ENCODE assay signal across 8 mouse cellular contexts in the genomic region with DNA sequence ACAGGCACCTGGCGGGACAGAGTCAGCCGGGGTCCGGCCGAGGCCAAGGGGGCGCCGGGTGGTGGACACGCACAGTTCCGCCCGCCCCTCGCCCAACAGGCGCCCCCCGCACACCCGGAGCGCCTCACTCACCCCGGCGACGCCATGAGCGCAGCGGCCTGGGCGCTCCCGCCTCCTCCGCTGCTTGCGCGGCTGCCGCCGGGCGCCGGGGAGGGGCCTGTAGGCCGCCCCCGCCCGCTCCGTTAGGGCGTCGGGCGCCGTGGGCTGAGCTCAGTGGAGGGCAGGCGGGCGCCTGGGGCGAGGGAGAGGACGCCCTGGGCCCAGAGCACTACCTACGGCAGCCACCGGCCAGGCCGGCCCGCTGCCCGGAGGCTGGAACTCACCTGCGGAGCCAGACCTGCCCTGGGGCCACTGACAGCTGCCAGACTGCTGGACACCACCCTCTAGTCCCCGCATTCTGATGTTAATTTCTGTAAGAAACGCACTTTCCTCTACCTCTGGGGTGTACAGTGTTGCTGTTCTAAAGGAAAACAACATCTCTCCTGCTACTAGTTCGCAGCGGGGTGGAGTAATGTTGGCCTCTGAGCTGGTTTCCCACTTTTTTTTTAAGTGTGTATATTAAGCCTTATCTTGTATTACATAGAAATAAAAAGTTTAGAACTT. TPM values are rescaled to one million over a fixed set of nuclear protein-coding genes. Genes with fewer than 3 reads are reported as not detected.
DNase-seq lines count a peak whose midpoint lies in the region; ATAC-seq and TF ChIP-seq lines count a peak whose summit lies in the region.

No protein-coding gene starts in this region.

- TF ChIP-seq EP300 in liver, embryonic 14.5 days (IDR thresholded peaks at IDR 0.05; ENCODE audit: low read depth): no peak

- ATAC-seq in erythroid progenitor cell, adult 5-6 weeks (replicated peaks; ENCODE audit: low FRiP score, poor library complexity, severe bottlenecking): peak; percentile 97
- ATAC-seq in heart, embryonic 14.5 days (ENCODE audit: insufficient number of reproducible peaks, insufficient read depth, low FRiP score, low read depth): peak; percentile 90
- ATAC-seq in liver, embryonic 14.5 days (ENCODE audit: insufficient read depth): peak; percentile 99
- ATAC-seq in stomach, embryonic 14.5 days (ENCODE audit: insufficient number of reproducible peaks, insufficient read depth, low FRiP score, low read depth): peak; percentile 93

- no peaks in the 10 kb centered on the region for H3K36me3 ChIP-seq in heart, embryonic 14.5 days (ENCODE audit: control insufficient read depth, insufficient read depth, low read length)
- H3K36me3 ChIP-seq in liver, embryonic 14.5 days (replicated peaks; ENCODE audit: control insufficient read depth, insufficient read depth, low read depth): no peaks in the 10 kb centered on the region
- H3K36me3 ChIP-seq in stomach, embryonic 14.5 days (ENCODE audit: control insufficient read depth, insufficient read depth, low read length): no peaks in the 10 kb centered on the region

- no peaks in the 10 kb centered on the region for H3K27me3 ChIP-seq in heart, embryonic 14.5 days (ENCODE audit: control insufficient read depth, insufficient read depth, low read length)
- no peaks in the 10 kb centered on the region for H3K27me3 ChIP-seq in liver, embryonic 14.5 days (ENCODE audit: control insufficient read depth, insufficient read depth, low read length)
- H3K27me3 ChIP-seq in stomach, embryonic 14.5 days (ENCODE audit: control insufficient read depth, insufficient read depth, low read length): no peaks in the 10 kb centered on the region

- no peaks in the 10 kb centered on the region for H3K9me3 ChIP-seq in heart, embryonic 14.5 days (ENCODE audit: control insufficient read depth, low read length)
- H3K9me3 ChIP-seq in liver, embryonic 14.5 days (ENCODE audit: control insufficient read depth, low read length): no peaks in the 10 kb centered on the region
- no peaks in the 10 kb centered on the region for H3K9me3 ChIP-seq in stomach, embryonic 14.5 days (ENCODE audit: control insufficient read depth, low read depth, low read length)

- H3K27ac ChIP-seq in heart, embryonic 14.5 days (replicated peaks in 1 of 2; ENCODE audit: control insufficient read depth in 1 of 2, insufficient read depth in 1 of 2, low read depth in 2 of 2, low read length in 2 of 2): peak overlapping the region; percentile 93 to 97
- H3K27ac ChIP-seq in liver, embryonic 14.5 days: peak overlapping the region; percentile 79
- peak overlapping the region; percentile 81; the same call in 1 of the 2 replicates for H3K27ac ChIP-seq in stomach, embryonic 14.5 days (ENCODE audit: low read length)

- peak overlapping the region; percentile 87 to 95 for H3K4me3 ChIP-seq in heart, embryonic 14.5 days (ENCODE audit: control insufficient read depth in 1 of 2, insufficient read depth in 1 of 2, low read depth in 1 of 2, low read length in 2 of 2)
- peak overlapping the region; percentile 72 to 74 for H3K4me3 ChIP-seq in liver, embryonic 14.5 days (ENCODE audit: insufficient read depth in 1 of 2, low read depth in 2 of 2, low read length in 2 of 2)
- peak overlapping the region; percentile 86 for H3K4me3 ChIP-seq in stomach, embryonic 14.5 days (ENCODE audit: low read depth, low read length)

- 2% methylated on average over 38 of the region's 50 CpGs for WGBS in heart, embryonic 14.5 days
- under 1% methylated on average over 40 of the region's 50 CpGs for WGBS in liver, embryonic 14.5 days (ENCODE audit: insufficient replicate concordance)
- WGBS in stomach, embryonic 14.5 days: under 1% methylated on average over 48 of the region's 50 CpGs

- peaks cover 9 to 17% of the 10 kb centered on the region in 2 experiments for H3K4me1 ChIP-seq in heart, embryonic 14.5 days (ENCODE audit: control insufficient read depth in 2 of 2, insufficient read depth in 2 of 2, low read length in 2 of 2)
- H3K4me1 ChIP-seq in liver, embryonic 14.5 days (replicated peaks; ENCODE audit: control insufficient read depth in 2 of 2, insufficient read depth in 2 of 2, low read length in 1 of 2): peaks cover 6 to 9% of the 10 kb centered on the region in 2 experiments; a peak in 3 of 4 replicates
- peaks cover 5% of the 10 kb centered on the region for H3K4me1 ChIP-seq in stomach, embryonic 14.5 days (ENCODE audit: control insufficient read depth, insufficient read depth, low read length)

- DNase-seq in CD8-positive naive resting alpha-beta T cell, adult 2 months (ENCODE audit: low read depth in 2 of 2, low spot score in 2 of 2): peak; percentile 67
- peak; percentile 26 for DNase-seq in brain, embryonic 18.5 days (ENCODE audit: low read depth, low spot score)
- peak; percentile 87 for DNase-seq in kidney, postnatal 10 days
- peak; percentile 70 to 71 (median 70) for DNase-seq in liver, embryonic 14.5 days (ENCODE audit: low read depth in 3 of 3, low spot score in 3 of 3)
- DNase-seq in neural tube, embryonic 10.5 days (ENCODE audit: extremely low spot score, low spot score): peak; percentile 69

- no peak for TF ChIP-seq CTCF in liver, embryonic 14.5 days (IDR thresholded peaks at IDR 0.05; ENCODE audit: low read depth)

- peak overlapping the region; percentile 64 for H3K4me2 ChIP-seq in heart, embryonic 14.5 days (ENCODE audit: low read length)
- peak overlapping the region; percentile 72 for H3K4me2 ChIP-seq in liver, embryonic 14.5 days (ENCODE audit: low read depth)
- H3K4me2 ChIP-seq in stomach, embryonic 14.5 days (replicated peaks; ENCODE audit: low read depth, low read length): peak overlapping the region; percentile 87

- peak overlapping the region; percentile 98 for H3K9ac ChIP-seq in heart, embryonic 14.5 days (ENCODE audit: low read length)
- H3K9ac ChIP-seq in liver, embryonic 14.5 days (replicated peaks): peak overlapping the region; percentile 92
- H3K9ac ChIP-seq in stomach, embryonic 14.5 days (replicated peaks; ENCODE audit: low read depth, low read length): peak overlapping the region; percentile 84

RNA-seq across cellular contexts. Expression of a gene that starts 21.1 kb away (rescaled TPM):
- 5.4 TPM in 2 replicates for total RNA-seq in erythroid progenitor cell, adult 5-6 weeks (2015; ENCODE audit: low replicate concordance)
- 4.9 and 15.3 TPM in 2 replicates for total RNA-seq in erythroid progenitor cell, adult 5-6 weeks (2017; ENCODE audit: low replicate concordance)
- polyA plus RNA-seq in heart, embryonic 14.5 days (2014; fragmentation: Nextera tagmentation; extraction: Ambion mirVana): 19.9 and 22.1 TPM in 2 replicates
- polyA plus RNA-seq in liver, embryonic 14.5 days (2012; rRNA removed): 2.9 and 3.5 TPM in 2 replicates
- polyA plus RNA-seq in liver, embryonic 14.5 days (2014; fragmentation: Nextera tagmentation; extraction: Ambion mirVana): 4.7 and 6.3 TPM in 2 replicates
- 14.2 and 14.4 TPM in 2 replicates for polyA plus RNA-seq in stomach, embryonic 14.5 days (2014; fragmentation: Nextera tagmentation; extraction: Ambion mirVana)

RNA-seq across cellular contexts. Expression of a gene that starts 25.6 kb away (rescaled TPM):
- total RNA-seq in erythroid progenitor cell, adult 5-6 weeks (2015; ENCODE audit: low replicate concordance): 37.5 and 45.3 TPM in 2 replicates
- 6.3 and 21.7 TPM in 2 replicates for total RNA-seq in erythroid progenitor cell, adult 5-6 weeks (2017; ENCODE audit: low replicate concordance)
- 219 and 235 TPM in 2 replicates for polyA plus RNA-seq in heart, embryonic 14.5 days (2014; fragmentation: Nextera tagmentation; extraction: Ambion mirVana)
- polyA plus RNA-seq in liver, embryonic 14.5 days (2012; rRNA removed): 46.6 and 61.8 TPM in 2 replicates
- polyA plus RNA-seq in liver, embryonic 14.5 days (2014; fragmentation: Nextera tagmentation; extraction: Ambion mirVana): 130 TPM in 2 replicates
- 206 and 225 TPM in 2 replicates for polyA plus RNA-seq in stomach, embryonic 14.5 days (2014; fragmentation: Nextera tagmentation; extraction: Ambion mirVana)

RNA-seq across cellular contexts. Expression of a gene that starts 47.2 kb away (rescaled TPM):
- total RNA-seq in erythroid progenitor cell, adult 5-6 weeks (2015; ENCODE audit: low replicate concordance): 19.5 and 23.9 TPM in 2 replicates
- 23.1 and 26.2 TPM in 2 replicates for total RNA-seq in erythroid progenitor cell, adult 5-6 weeks (2017; ENCODE audit: low replicate concordance)
- polyA plus RNA-seq in heart, embryonic 14.5 days (2014; fragmentation: Nextera tagmentation; extraction: Ambion mirVana): 65.6 and 71.2 TPM in 2 replicates
- 27.8 and 31.3 TPM in 2 replicates for polyA plus RNA-seq in liver, embryonic 14.5 days (2012; rRNA removed)
- polyA plus RNA-seq in liver, embryonic 14.5 days (2014; fragmentation: Nextera tagmentation; extraction: Ambion mirVana): 35.9 and 39.7 TPM in 2 replicates
- 108 TPM in 2 replicates for polyA plus RNA-seq in stomach, embryonic 14.5 days (2014; fragmentation: Nextera tagmentation; extraction: Ambion mirVana)

Comparison
In these comparisons a context has a peak if more than half of its experiments do, and no peak if none do; other contexts are left out.
1. Peak in every context shown above with its lines: DNase-seq, ATAC-seq, H3K4me3 ChIP-seq and H3K27ac ChIP-seq.
2. DNase-seq: peak in every context shown above with its lines; median percentile 87 in kidney, postnatal 10 days; 70 in liver, embryonic 14.5 days; 69 in neural tube, embryonic 10.5 days; 67 in CD8-positive naive resting alpha-beta T cell, adult 2 months; 26 in brain, embryonic 18.5 days.